Mouse (Mus musculus): ENCODE data around the gene Tmem42.

- TF ChIP-seq EP300 (IDR thresholded peaks at IDR 0.05; ENCODE audit: insufficient read depth, low read depth, low read length), result no peak
- no peak for TF ChIP-seq CTCF (IDR thresholded peaks at IDR 0.05)
These were observed 3.1 kb downstream of the Tmem42 start for GRCm38 (mm10) chr9:123024201-123024600.

Measured in heart, adult 2 months (tissue).